Mouse (Mus musculus) kidney, adult 2 months (tissue): ENCODE results near the gene Ufc1. TPM values are rescaled to one million over a fixed set of nuclear protein-coding genes. Genes with fewer than 3 reads are reported as not detected.
"Not testable (repeated sequence)": the region's sequence is repeated elsewhere in the genome, so short reads cannot be mapped to it uniquely, and the experiment has no call there.

ENCODE experiments used
- DNase-seq: peaks from one replicate; pipeline ENCODE4 v3.0.0; 2021
- H3K27ac ChIP-seq: fragments of 200-500 bp; 2 replicates; pipeline ENCODE4 v1.5.1; 2012; ENCODE audit warnings: low read depth, low read length, control low read depth, inconsistent platforms; ENCODE audit not compliant: insufficient read depth
- H3K27me3 ChIP-seq: fragments of 200-500 bp; replicated peaks from 2 replicates; pipeline ENCODE4 v1.6.1; 2012; ENCODE audit warnings: mild to moderate bottlenecking, moderate library complexity, low read length, inconsistent platforms; ENCODE audit not compliant: control insufficient read depth, insufficient read depth
- H3K36me3 ChIP-seq: fragments of 200-500 bp; 2 replicates; pipeline ENCODE4 v1.6.1; 2012; ENCODE audit warnings: mild to moderate bottlenecking, moderate library complexity, low read length, inconsistent platforms; ENCODE audit not compliant: control insufficient read depth, insufficient read depth
- H3K4me1 ChIP-seq: fragments of 200-500 bp; 2 replicates; pipeline ENCODE4 v1.6.1; 2011; ENCODE audit warnings: low read length; ENCODE audit not compliant: control insufficient read depth, insufficient read depth
- H3K4me3 ChIP-seq: fragments of 200-500 bp; 2 replicates; pipeline ENCODE4 v1.5.1; 2011; ENCODE audit warnings: mild to moderate bottlenecking, low read depth, low read length, control low read depth; ENCODE audit not compliant: insufficient read depth
- CTCF ChIP-seq: fragments of 200-500 bp; conservative IDR thresholded peaks from 2 replicates; pipeline ENCODE4 v1.5.1; 2011; ENCODE audit warnings: low read depth, mild to moderate bottlenecking, control low read depth, low read length, moderate library complexity, mixed read lengths; ENCODE audit not compliant: insufficient read depth, insufficient read length
- POLR2A ChIP-seq: fragments of 200-500 bp; IDR thresholded peaks from one replicate; pipeline ENCODE4 v1.6.1; 2011; ENCODE audit warnings: low read depth, low read length, control low read depth
- WGBS: fragments of 180-500 bp; shearing (Covaris S2); methylation state at CpG from one replicate; pipeline ENCODE4 v1.1.7; 2018; 5-methylcytosine and 5-hydroxymethylcytosine counted together
- polyA plus RNA-seq: library from polyadenylated mRNA; depleted of rRNA; stranded (reverse); fragments of >200 nt; gene quantifications from 2 replicates; pipeline ENCODE4 v1.2.3, GENCODE M21; 2012; rRNA removed

The Ufc1 gene
- polyA plus RNA-seq, 1 experiment: 59.5 TPM

DNA sequence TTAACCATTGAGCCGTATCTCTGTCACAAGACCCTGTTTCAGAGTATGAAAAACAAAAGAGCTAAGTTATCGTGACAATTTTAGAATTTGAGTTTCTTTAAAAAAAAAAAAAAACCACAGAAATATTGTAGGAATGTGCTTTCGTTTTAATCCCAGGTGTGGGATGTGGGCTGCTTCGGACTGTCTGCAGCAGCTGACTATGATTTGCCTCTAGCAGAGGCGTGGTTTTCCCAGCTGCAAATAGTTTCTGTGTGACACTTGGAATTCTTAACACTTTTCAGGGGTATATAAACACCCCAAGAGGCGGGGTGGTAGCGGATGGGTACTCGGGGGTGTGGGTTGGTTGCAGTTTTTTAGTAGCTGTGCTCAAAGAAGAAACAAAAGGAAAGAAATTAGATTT is 49.5 kb downstream of the Ufc1 start:
- Histone ChIP-seq H3K27ac (no peak overlapping the region), H3K4me3 (no peak overlapping the region), H3K27me3 (no peaks in the 10 kb centered on the region), H3K4me1 (peaks cover 6% of the 10 kb centered on the region; the same call in 1 of the 2 replicates), H3K36me3 (peaks cover 2% of the 10 kb centered on the region)
- TF ChIP-seq POLR2A (no peak), CTCF (no peak)
- 79% methylated on average over 8 of the region's 8 CpGs for WGBS
- DNase-seq: no peak

DNA sequence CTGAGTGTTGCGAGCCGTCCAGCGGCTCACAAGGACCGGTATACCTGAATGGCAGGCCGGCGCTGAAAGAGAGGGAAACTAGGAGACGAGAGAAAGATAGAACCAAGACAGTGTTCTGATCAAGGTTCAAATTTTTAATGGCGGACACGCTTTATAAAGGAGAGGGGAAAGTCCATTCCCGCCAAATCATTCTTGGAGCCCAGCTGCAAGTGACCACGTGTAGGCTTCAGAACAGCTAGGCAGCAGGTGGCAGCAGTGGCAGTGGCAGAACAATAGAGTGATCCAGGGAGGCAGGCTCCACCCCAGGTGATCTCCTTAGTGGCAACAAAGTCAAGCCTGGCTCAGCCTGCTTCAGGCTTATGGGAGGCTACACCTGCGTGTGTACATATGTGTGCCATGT is 52.9 kb downstream of the Ufc1 start:
- peaks cover 14% of the 10 kb centered on the region for H3K36me3 ChIP-seq
- DNase-seq: peak; percentile 58
- 65% methylated on average over 12 of the region's 12 CpGs for WGBS

DNA sequence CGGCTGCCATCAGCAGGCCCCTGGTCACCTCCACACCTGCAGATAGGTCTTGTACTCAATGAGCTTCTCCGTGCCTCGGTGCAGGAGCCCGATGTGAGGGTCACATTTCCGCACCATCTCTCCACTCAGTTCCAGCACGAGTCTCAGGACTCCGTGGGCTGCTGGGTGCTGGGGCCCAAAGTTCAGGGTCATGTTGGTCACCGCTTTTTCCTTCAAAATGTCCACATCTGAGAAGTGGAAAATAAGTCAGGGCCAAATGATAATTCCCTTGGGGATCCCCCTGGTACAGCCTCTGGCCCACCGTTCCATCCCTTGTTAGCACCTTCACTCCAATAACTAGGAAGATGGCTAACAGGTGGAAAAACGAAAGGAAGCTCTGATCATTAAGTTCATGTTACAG is 53.9 kb downstream of the Ufc1 start:
- H3K27me3 ChIP-seq: no peaks in the 10 kb centered on the region
- peaks cover 16% of the 10 kb centered on the region for H3K36me3 ChIP-seq
- no peak for DNase-seq
- peak overlapping the region; percentile 63; the same call in 1 of the 2 replicates for H3K27ac ChIP-seq
- H3K4me3 ChIP-seq: no peak overlapping the region
- H3K4me1 ChIP-seq: peaks cover 3% of the 10 kb centered on the region; the same call in 1 of the 2 replicates
- WGBS: 69% methylated on average over 10 of the region's 10 CpGs
- TF ChIP-seq CTCF: no peak
- TF ChIP-seq POLR2A: no peak

More for the DNA sequence above, 52.9 kb downstream of the Ufc1 start:
- H3K27ac ChIP-seq, H3K4me1 ChIP-seq, H3K4me3 ChIP-seq, H3K27me3 ChIP-seq: not testable (repeated sequence)
- 0 out of 2 replicates have a peak, but pooled peaks have one; percentile 19 for TF ChIP-seq CTCF

DNA sequence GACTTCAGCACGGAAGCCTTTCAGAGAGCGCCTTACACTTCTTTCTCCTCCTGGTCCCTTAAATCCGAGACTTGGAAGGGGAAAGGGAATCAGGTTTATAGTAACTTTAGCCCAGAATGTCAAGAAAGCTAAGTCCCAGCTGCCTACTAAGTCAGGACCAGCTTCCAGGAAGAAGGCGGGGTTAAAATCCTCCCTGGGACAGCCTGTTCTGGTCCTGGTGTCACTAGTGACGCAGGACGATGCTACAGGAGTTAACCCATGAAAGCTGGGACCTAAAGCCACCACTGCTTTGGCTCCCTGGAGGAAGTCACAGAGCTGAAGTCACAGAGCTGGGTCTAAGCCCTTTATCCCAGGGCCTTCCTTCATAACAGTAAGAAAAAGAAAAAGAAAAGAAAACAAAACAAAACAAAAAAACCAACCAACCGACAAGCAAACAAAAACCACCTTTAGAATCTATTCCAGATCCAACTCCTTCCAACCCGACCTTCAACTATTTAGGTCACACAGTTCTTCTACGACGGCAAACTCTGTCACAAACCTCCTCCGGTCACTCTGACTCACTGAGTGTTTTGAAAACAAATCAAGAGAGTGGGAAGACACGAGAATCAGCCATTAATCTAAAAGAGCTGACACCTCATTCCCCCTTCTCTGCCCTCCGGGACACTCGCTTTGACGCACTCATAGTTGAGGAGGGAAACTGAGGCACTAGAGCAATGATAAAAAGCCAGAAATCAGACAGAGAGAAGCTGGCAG is 54.7 kb downstream of the Ufc1 start:
- peak overlapping the region; percentile 63 for H3K27ac ChIP-seq
- H3K4me3 ChIP-seq: no peak overlapping the region
- no peaks in the 10 kb centered on the region; the same call in 1 of the 2 replicates for H3K4me1 ChIP-seq
- DNase-seq: peak; percentile 81
- H3K27me3 ChIP-seq: no peaks in the 10 kb centered on the region
- TF ChIP-seq POLR2A (no peak), CTCF (no peak)
- 50% methylated on average over 15 of the region's 15 CpGs for WGBS
- H3K36me3 ChIP-seq: peaks cover 19% of the 10 kb centered on the region

Other genes with a start within 250 kb of the Ufc1 start
- 4.8 and 6.4 TPM in 2 replicates for gene Fcgr3, start 230.1 kb downstream of the Ufc1 start, polyA plus RNA-seq
- 15.6 and 16.7 TPM in 2 replicates for gene Cfap126, start 181.1 kb downstream of the Ufc1 start, polyA plus RNA-seq
- gene Sdhc, start 144.4 kb downstream of the Ufc1 start, polyA plus RNA-seq: 814 and 951 TPM in 2 replicates
- gene Mpz, start 144.3 kb downstream of the Ufc1 start, polyA plus RNA-seq: 3.5 and 7.7 TPM in 2 replicates
- gene Pcp4l1, start 98.8 kb downstream of the Ufc1 start, polyA plus RNA-seq: 11.2 and 12.8 TPM in 2 replicates
- gene Nr1i3, start 81.1 kb downstream of the Ufc1 start, polyA plus RNA-seq: 0.48 and 0.67 TPM in 2 replicates
- 46.4 and 51.8 TPM in 2 replicates for gene Tomm40l, start 72.5 kb downstream of the Ufc1 start, polyA plus RNA-seq
- 19.8 and 20.8 TPM in 2 replicates for gene Apoa2, start 70.0 kb downstream of the Ufc1 start, polyA plus RNA-seq
- gene Fcer1g, start 60.7 kb downstream of the Ufc1 start, polyA plus RNA-seq: 35.8 and 46.8 TPM in 2 replicates
- 1.2 and 1.5 TPM in 2 replicates for gene Adamts4, start 44.6 kb downstream of the Ufc1 start, polyA plus RNA-seq
- gene Ndufs2, start 43.6 kb downstream of the Ufc1 start, polyA plus RNA-seq: 374 and 559 TPM in 2 replicates
- 58.9 and 67.7 TPM in 2 replicates for gene B4galt3, start 24.7 kb downstream of the Ufc1 start, polyA plus RNA-seq
- gene Ppox, start 13.8 kb downstream of the Ufc1 start, polyA plus RNA-seq: 51.5 and 63.2 TPM in 2 replicates
- 47.8 and 53.4 TPM in 2 replicates for gene Usp21, start 7.0 kb downstream of the Ufc1 start, polyA plus RNA-seq
- 46.7 and 48.6 TPM in 2 replicates for gene Dedd, start 34.1 kb upstream of the Ufc1 start, polyA plus RNA-seq
- 207 and 209 TPM in 2 replicates for gene Nit1, start 50.6 kb upstream of the Ufc1 start, polyA plus RNA-seq
- gene Pfdn2, start 50.6 kb upstream of the Ufc1 start, polyA plus RNA-seq: 17.1 and 37.0 TPM in 2 replicates
- 6.9 and 7.1 TPM in 2 replicates for gene Klhdc9, start 65.8 kb upstream of the Ufc1 start, polyA plus RNA-seq
- 2.3 TPM in 2 replicates for gene Nectin4, start 75.1 kb upstream of the Ufc1 start, polyA plus RNA-seq
- gene Arhgap30, start 93.9 kb upstream of the Ufc1 start, polyA plus RNA-seq: 1.6 and 4.8 TPM in 2 replicates
- gene Usf1, start 116.3 kb upstream of the Ufc1 start, polyA plus RNA-seq: 56.8 and 59.0 TPM in 2 replicates
- 77.3 and 79.7 TPM in 2 replicates for gene Tstd1, start 123.8 kb upstream of the Ufc1 start, polyA plus RNA-seq
- gene F11r, start 142.5 kb upstream of the Ufc1 start, polyA plus RNA-seq: 88.7 and 106 TPM in 2 replicates
- 3.2 and 3.3 TPM in 2 replicates for gene Alyref2, start 208.5 kb upstream of the Ufc1 start, polyA plus RNA-seq
- not detected in 2 replicates for gene Itln1, start 240.3 kb upstream of the Ufc1 start, polyA plus RNA-seq